Mouse (Mus musculus) heart, embryonic 14.5 days (tissue): ENCODE data around the gene Synj1. TPM values are rescaled to one million over a fixed set of nuclear protein-coding genes. Genes with fewer than 3 reads are reported as not detected.

ENCODE experiments used
- ATAC-seq: fragments of 200-750 bp; cut with Nextera tagmentation; 2 replicates; pipeline ENCODE4 v1.8.0; 2017; ENCODE audit warnings: low read depth, moderate TSS enrichment; ENCODE audit not compliant: insufficient number of reproducible peaks, insufficient read depth, low FRiP score
- H3K27ac ChIP-seq, 2 experiments: fragments of 200-500 bp in 1 of 2; fragments of 300-500 bp in 1 of 2; sonication (generic) in 1 of 2; replicated peaks in 1 of 2; 2 replicates each; pipeline ENCODE4 v1.5.1; 2012 to 2014; ENCODE audit warnings: low read depth in 2 of 2, low read length in 2 of 2, control low read depth in 1 of 2, mild to moderate bottlenecking in 1 of 2, mixed read lengths in 1 of 2; ENCODE audit not compliant: control insufficient read depth in 1 of 2, insufficient read depth in 1 of 2
- H3K27me3 ChIP-seq: fragments of 300-500 bp; sonication (generic); 2 replicates; pipeline ENCODE4 v1.6.1; 2014; ENCODE audit warnings: mild to moderate bottlenecking, low read length, control low read depth; ENCODE audit not compliant: control insufficient read depth, insufficient read depth
- H3K36me3 ChIP-seq: fragments of 300-500 bp; sonication (generic); 2 replicates; pipeline ENCODE4 v1.6.1; 2014; ENCODE audit warnings: mild to moderate bottlenecking, control low read depth, low read length, mixed read lengths; ENCODE audit not compliant: control insufficient read depth, insufficient read depth
- H3K4me1 ChIP-seq, 2 experiments: fragments of 200-500 bp in 1 of 2; fragments of 300-500 bp in 1 of 2; sonication (generic) in 1 of 2; 2 replicates each; pipeline ENCODE4 v1.6.1; 2012 to 2014; ENCODE audit warnings: low read length in 2 of 2, control low read depth in 1 of 2, mixed read lengths in 1 of 2; ENCODE audit not compliant: control insufficient read depth in 2 of 2, insufficient read depth in 2 of 2
- H3K4me2 ChIP-seq: fragments of 300-500 bp; sonication (generic); 2 replicates; pipeline ENCODE4 v1.6.1; 2014; ENCODE audit warnings: mild to moderate bottlenecking, low read length
- H3K4me3 ChIP-seq, 2 experiments: fragments of 200-500 bp in 1 of 2; fragments of 300-500 bp in 1 of 2; sonication (generic) in 1 of 2; 2 replicates each; pipeline ENCODE4 v1.5.1; 2012 to 2014; ENCODE audit warnings: low read length in 2 of 2, mild to moderate bottlenecking in 2 of 2, control low read depth in 1 of 2, low read depth in 1 of 2, moderate library complexity in 1 of 2; ENCODE audit not compliant: control insufficient read depth in 1 of 2, insufficient read depth in 1 of 2
- H3K9ac ChIP-seq: fragments of 300-500 bp; sonication (generic); 2 replicates; pipeline ENCODE4 v1.6.1; 2014; ENCODE audit warnings: mild to moderate bottlenecking, low read length
- H3K9me3 ChIP-seq: fragments of 300-500 bp; sonication (generic); 2 replicates; pipeline ENCODE4 v1.6.1; 2016; ENCODE audit warnings: low read length, control low read depth; ENCODE audit not compliant: control insufficient read depth
- WGBS: fragments of 180-500 bp; shearing (Covaris S2); extraction: QIAGEN DNeasy Blood & Tissue Kit; methylation state at CpG from one replicate; pipeline ENCODE4 v1.1.7; 2014; 5-methylcytosine and 5-hydroxymethylcytosine counted together
- polyA plus RNA-seq: library from polyadenylated mRNA; unstranded; fragments of >200 nt; fragmentation: Nextera tagmentation; extraction: Ambion mirVana; gene quantifications from 2 replicates; pipeline ENCODE4 v1.2.1, GENCODE M21; 2014

Synj1 gene
- polyA plus RNA-seq, 1 experiment from 2014 or later: 16.5 TPM

DNA sequence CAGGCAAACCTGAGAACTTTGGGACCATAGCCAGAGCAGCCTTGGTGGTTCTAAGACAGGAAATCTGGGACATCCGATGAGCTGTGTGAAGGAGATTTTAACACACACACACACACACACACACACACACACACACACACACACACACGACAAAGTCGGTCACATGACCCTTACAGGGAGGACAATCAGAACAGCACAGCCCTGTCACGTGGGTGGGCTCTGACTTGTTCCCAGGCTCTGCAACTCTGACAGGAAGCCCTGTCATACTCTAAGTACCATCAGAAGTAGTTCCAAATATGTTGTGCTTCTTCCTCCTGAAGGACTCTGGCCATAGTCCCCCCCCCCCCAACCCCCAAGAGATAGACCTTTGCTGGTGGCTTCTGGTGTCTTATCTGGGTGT is 109.7 kb downstream of the Synj1 start:
- Histone ChIP-seq H3K9me3 (no peaks in the 10 kb centered on the region), H3K27ac (no peak overlapping the region), H3K9ac (no peak overlapping the region), H3K4me3 (no peak overlapping the region), H3K36me3 (no peaks in the 10 kb centered on the region), H3K4me2 (no peak overlapping the region), H3K4me1 (peaks cover 3 to 5% of the 10 kb centered on the region in 2 experiments; a peak in 3 of 4 replicates), H3K27me3 (no peaks in the 10 kb centered on the region)
- peak; percentile 47; the same call in 1 of the 2 replicates for ATAC-seq
- WGBS: 48% methylated on average over 4 of the region's 4 CpGs

DNA sequence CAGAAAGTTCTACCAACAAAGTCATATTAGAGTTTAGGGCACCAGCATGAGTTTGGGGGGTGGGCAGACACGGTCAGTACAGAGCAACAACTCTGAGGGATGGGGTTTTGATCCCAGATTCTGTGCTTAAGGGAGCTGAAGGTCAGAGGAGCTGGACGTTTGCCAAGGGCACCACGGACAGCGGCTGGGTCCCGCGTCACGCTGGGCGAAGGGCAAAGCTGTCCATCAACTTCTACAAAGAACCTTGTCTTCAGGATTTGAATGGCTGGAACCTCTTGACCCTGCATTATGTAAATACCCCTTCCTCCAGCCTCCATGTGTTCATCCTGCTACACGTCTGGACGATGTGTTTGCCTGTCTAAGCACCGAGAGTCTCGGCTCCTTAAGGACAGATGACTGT is 111.6 kb downstream of the Synj1 start:
- Histone ChIP-seq H3K9ac (no peak overlapping the region), H3K4me2 (no peak overlapping the region), H3K4me3 (no peak overlapping the region), H3K27me3 (no peaks in the 10 kb centered on the region), H3K36me3 (no peaks in the 10 kb centered on the region), H3K9me3 (no peaks in the 10 kb centered on the region), H3K4me1 (peaks cover 3 to 5% of the 10 kb centered on the region in 2 experiments; a peak in 3 of 4 replicates), H3K27ac (no peak overlapping the region)
- WGBS: 38% methylated on average over 12 of the region's 12 CpGs
- ATAC-seq: no peak

DNA sequence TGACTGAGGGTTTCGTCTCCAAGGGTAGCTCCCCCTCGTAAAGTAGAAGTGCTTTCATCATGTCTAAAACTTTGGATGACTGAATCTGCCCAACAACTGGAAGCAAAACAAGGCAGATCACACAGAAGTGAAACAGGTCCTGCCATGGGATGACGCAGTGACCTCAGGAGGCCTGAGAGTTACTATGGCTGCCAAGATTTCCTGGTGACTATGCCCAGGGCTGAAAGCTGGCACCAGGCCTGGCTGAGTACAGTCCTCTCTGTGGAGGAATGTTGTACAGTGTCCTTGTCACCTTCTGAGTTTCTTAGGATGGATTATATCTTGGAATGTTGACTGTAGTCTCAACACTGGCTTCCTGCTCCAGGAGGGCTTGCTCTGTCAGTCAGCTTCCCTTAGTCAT is 113.5 kb downstream of the Synj1 start:
- H3K9ac ChIP-seq: no peak overlapping the region
- no peak overlapping the region for H3K27ac ChIP-seq

DNA sequence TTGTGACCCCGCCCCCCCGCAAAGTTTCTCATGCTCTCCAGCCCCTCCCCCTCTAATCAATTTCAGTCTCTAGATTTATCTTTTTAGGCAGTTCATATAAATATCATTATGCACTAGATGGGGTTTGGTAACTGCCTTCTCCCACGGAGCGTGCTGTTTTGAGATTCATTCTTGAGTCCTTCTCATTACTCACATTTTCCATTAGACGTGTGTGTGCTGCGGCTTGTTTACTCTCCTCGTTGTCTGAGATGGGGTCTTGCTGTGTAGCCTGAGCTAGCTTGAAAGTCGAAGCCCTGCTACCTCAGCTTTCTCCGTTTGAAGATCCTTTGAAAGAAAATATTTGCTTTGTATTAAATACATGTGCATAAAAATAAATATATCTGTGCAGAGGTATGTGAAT is 117.3 kb downstream of the Synj1 start:
- H3K36me3 ChIP-seq: no peaks in the 10 kb centered on the region
- ATAC-seq: no peak
- H3K27ac ChIP-seq: no peak overlapping the region
- no peaks in the 10 kb centered on the region for H3K27me3 ChIP-seq
- peaks cover 11 to 15% of the 10 kb centered on the region in 2 experiments for H3K4me1 ChIP-seq
- no peaks in the 10 kb centered on the region for H3K9me3 ChIP-seq
- no peak overlapping the region for H3K9ac ChIP-seq
- H3K4me3 ChIP-seq: no peak overlapping the region
- 37% methylated on average over 9 of the region's 9 CpGs for WGBS
- no peak overlapping the region for H3K4me2 ChIP-seq

More for the DNA sequence above, 113.5 kb downstream of the Synj1 start:
- Histone ChIP-seq H3K36me3 (no peaks in the 10 kb centered on the region), H3K9me3 (no peaks in the 10 kb centered on the region), H3K27me3 (no peaks in the 10 kb centered on the region), H3K4me1 (peaks cover 5 to 7% of the 10 kb centered on the region in 2 experiments; a peak in 3 of 4 replicates), H3K4me3 (no peak overlapping the region), H3K4me2 (no peak overlapping the region)
- 84% methylated on average over 3 of the region's 3 CpGs for WGBS
- no peak for ATAC-seq

DNA sequence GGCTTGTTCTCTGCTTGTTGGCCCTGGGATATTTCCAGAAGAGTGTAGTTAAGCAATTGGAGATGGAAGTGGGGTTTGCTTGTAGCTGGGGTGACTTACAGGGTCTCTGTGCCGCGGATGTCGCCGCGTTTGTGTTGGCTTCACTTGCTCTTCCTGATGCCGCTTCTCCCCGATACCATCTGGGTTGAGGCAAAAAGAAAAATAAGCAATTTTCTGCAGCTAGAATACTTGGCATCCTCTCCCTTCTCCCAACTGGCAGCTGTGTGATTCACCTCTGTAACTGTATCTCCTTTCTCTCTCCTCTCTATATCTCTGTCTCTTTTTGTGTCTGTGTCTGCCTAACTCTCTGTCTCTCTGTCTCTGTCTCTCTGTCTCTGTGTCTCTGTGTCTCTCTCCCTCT is 118.1 kb downstream of the Synj1 start:
- Histone ChIP-seq H3K27ac (0 out of 4 replicates have a peak overlapping the region, but pooled peaks of 1 of the 2 experiments have one; percentile 3), H3K36me3 (no peaks in the 10 kb centered on the region), H3K9ac (no peak overlapping the region), H3K4me3 (no peak overlapping the region), H3K4me1 (peaks cover 11 to 15% of the 10 kb centered on the region in 2 experiments), H3K27me3 (no peaks in the 10 kb centered on the region), H3K4me2 (no peak overlapping the region), H3K9me3 (0 out of 2 replicates have a peak, but pooled peaks cover 2% of the 10 kb centered on the region)
- ATAC-seq: no peak
- WGBS: 78% methylated on average over 7 of the region's 7 CpGs

DNA sequence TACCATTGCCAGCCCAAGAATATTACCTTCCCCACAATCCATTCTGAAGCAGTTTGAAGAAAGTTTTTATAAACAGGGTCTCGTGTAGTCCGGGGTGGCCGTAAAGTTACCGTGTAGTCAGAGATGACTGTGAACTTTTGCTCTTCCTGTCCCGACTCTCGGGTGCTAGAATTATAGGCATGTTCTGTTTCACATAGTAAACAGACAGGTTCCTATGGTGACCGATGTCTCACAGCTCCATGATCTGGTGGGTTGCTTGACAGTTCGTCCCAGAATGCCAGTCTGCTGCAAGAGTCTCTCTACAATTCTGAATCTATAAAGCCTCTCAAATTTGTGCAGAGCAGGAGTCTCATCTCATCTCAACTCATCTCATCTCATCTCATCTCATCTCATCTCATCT is 119.0 kb downstream of the Synj1 start:
- Histone ChIP-seq H3K4me2 (peak overlapping the region; percentile 35), H3K9ac (no peak overlapping the region), H3K36me3 (no peaks in the 10 kb centered on the region), H3K27me3 (no peaks in the 10 kb centered on the region), H3K9me3 (0 out of 2 replicates have a peak, but pooled peaks cover 3% of the 10 kb centered on the region), H3K27ac (no peak overlapping the region), H3K4me1 (peaks cover 11 to 15% of the 10 kb centered on the region in 2 experiments), H3K4me3 (no peak overlapping the region)
- 20% methylated on average over 8 of the region's 8 CpGs for WGBS
- ATAC-seq: peak; percentile 49; the same call in 1 of the 2 replicates

DNA sequence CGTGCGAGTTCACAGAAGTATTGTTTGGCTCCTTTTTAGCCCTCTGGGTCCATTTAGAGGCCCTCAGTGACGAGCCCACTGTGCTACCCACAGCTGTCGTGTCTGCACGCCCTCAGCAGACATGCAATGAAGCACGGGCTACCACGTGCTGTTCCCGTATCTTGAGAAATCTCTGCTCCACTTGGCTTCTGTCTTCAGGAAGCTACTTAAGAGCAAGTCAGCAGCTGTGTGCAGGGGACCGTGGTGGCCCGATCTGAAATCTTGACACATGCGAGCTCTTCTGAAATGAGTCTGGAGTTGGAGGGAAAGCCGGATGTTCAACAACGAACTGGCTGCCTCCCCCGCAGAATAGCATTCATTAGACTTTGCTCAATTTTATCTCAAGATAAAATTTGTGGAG is 119.5 kb downstream of the Synj1 start:
- H3K27ac ChIP-seq: peak overlapping the region; percentile 20 to 64; a peak in 2 of 4 replicates
- 0 out of 2 replicates have a peak, but pooled peaks have one; percentile 23 for ATAC-seq
- H3K4me1 ChIP-seq: peaks cover 11 to 15% of the 10 kb centered on the region in 2 experiments
- H3K4me2 ChIP-seq: peak overlapping the region; percentile 35
- H3K36me3 ChIP-seq: no peaks in the 10 kb centered on the region
- H3K9ac ChIP-seq: peak overlapping the region; percentile 21; the same call in 1 of the 2 replicates
- H3K27me3 ChIP-seq: no peaks in the 10 kb centered on the region
- H3K4me3 ChIP-seq: no peak overlapping the region
- 0 out of 2 replicates have a peak, but pooled peaks cover 3% of the 10 kb centered on the region for H3K9me3 ChIP-seq
- WGBS: 37% methylated on average over 14 of the region's 14 CpGs

DNA sequence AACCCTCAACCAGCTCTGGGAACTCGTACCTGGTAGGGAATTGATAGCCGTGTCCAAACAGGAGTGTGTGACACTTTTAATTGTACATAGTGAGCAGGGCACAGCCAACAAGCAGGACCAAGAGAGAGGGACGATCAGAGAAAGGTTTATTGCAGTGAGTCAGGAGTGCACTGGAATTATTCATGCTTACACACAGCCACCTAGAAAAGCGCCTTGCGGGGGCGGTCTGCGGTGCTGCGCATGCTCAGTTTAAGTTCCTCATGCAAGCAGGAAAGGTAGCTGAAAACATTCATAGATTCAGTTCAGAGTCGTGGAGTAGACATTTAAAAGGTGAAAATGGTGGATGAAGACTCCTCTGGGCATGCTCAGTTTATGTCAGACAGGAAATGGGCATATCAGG is 120.4 kb downstream of the Synj1 start:
- ATAC-seq: no peak
- Histone ChIP-seq H3K27me3 (no peaks in the 10 kb centered on the region), H3K9me3 (0 out of 2 replicates have a peak, but pooled peaks cover 3% of the 10 kb centered on the region), H3K4me2 (no peak overlapping the region), H3K36me3 (no peaks in the 10 kb centered on the region), H3K9ac (no peak overlapping the region), H3K4me3 (no peak overlapping the region), H3K27ac (no peak overlapping the region), H3K4me1 (peaks cover 18 to 24% of the 10 kb centered on the region in 2 experiments)
- 89% methylated on average over 9 of the region's 9 CpGs for WGBS
